Mouse (Mus musculus): ENCODE measurements at regions not wholly inside any gene's neighbourhood (a gene's known extent, or its start where the extent isn't known, plus 50 kb on each side); places are given as distances from the start of the nearest gene placed in this dataset.

GRCm38 (mm10) chr8:35961615-35962220, 196.1 kb downstream of the Gm19410 start:
- no peak for TF ChIP-seq GATA1 (IDR thresholded peaks at IDR 0.05; ENCODE audit: borderline replicate concordance, low read length)
- TF ChIP-seq FLI1 (IDR thresholded peaks at IDR 0.05; ENCODE audit: low read length), result no peak
